Mouse (Mus musculus) limb, embryonic 11.5 days (tissue): ENCODE results near the gene Nfkbie. TPM values are rescaled to one million over a fixed set of nuclear protein-coding genes. Genes with fewer than 3 reads are reported as not detected.

Experiments used
- ATAC-seq: fragments of 200-750 bp; cut with Nextera tagmentation; 2 replicates; pipeline ENCODE4 v1.8.0; 2017; ENCODE audit warnings: low read depth; ENCODE audit not compliant: insufficient number of reproducible peaks, low FRiP score, low TSS enrichment
- DNase-seq: peaks from one replicate; pipeline ENCODE4 v3.0.0-alpha.2; 2015; ENCODE audit warnings: low spot score
- H3K27ac ChIP-seq: fragments of 300-500 bp; sonication (generic); replicated peaks from 2 replicates; pipeline ENCODE4 v1.5.1; 2014; ENCODE audit warnings: low read depth, mild to moderate bottlenecking, low read length
- H3K27me3 ChIP-seq: fragments of 300-500 bp; sonication (generic); 2 replicates; pipeline ENCODE4 v1.6.1; 2014; ENCODE audit warnings: mild to moderate bottlenecking, low read length, mixed read lengths; ENCODE audit not compliant: control insufficient read depth, insufficient read depth
- H3K36me3 ChIP-seq: fragments of 300-500 bp; sonication (generic); 2 replicates; pipeline ENCODE4 v1.6.1; 2014; ENCODE audit warnings: mild to moderate bottlenecking, low read length, moderate library complexity, mixed read lengths; ENCODE audit not compliant: control insufficient read depth, insufficient read depth
- H3K4me1 ChIP-seq: fragments of 300-500 bp; sonication (generic); 2 replicates; pipeline ENCODE4 v1.6.1; 2014; ENCODE audit warnings: low read length, mixed read lengths; ENCODE audit not compliant: control insufficient read depth, insufficient read depth
- H3K4me2 ChIP-seq: fragments of 300-500 bp; sonication (generic); 2 replicates; pipeline ENCODE4 v1.6.1; 2014; ENCODE audit warnings: low read depth, mild to moderate bottlenecking, moderate library complexity; ENCODE audit not compliant: severe bottlenecking
- H3K4me3 ChIP-seq: fragments of 300-500 bp; sonication (generic); 2 replicates; pipeline ENCODE4 v1.5.1; 2014; ENCODE audit warnings: low read depth, low read length
- H3K9ac ChIP-seq: fragments of 300-500 bp; sonication (generic); 2 replicates; pipeline ENCODE4 v1.6.1; 2014; ENCODE audit warnings: mild to moderate bottlenecking, low read length
- H3K9me3 ChIP-seq: fragments of 300-500 bp; sonication (generic); 2 replicates; pipeline ENCODE4 v1.6.1; 2016; ENCODE audit warnings: low read length; ENCODE audit not compliant: control insufficient read depth
- WGBS: fragments of 180-500 bp; shearing (Covaris S2); extraction: QIAGEN DNeasy Blood & Tissue Kit; methylation state at CpG from one replicate; pipeline ENCODE4 v1.1.7; 2014; 5-methylcytosine and 5-hydroxymethylcytosine counted together
- polyA plus RNA-seq: library from polyadenylated mRNA; unstranded; fragments of >200 nt; fragmentation: Nextera tagmentation; extraction: Ambion mirVana; gene quantifications from 2 replicates; pipeline ENCODE4 v1.2.1, GENCODE M21; 2014

The Nfkbie gene
- polyA plus RNA-seq, 1 experiment from 2014 or later = 5.6 TPM

DNA sequence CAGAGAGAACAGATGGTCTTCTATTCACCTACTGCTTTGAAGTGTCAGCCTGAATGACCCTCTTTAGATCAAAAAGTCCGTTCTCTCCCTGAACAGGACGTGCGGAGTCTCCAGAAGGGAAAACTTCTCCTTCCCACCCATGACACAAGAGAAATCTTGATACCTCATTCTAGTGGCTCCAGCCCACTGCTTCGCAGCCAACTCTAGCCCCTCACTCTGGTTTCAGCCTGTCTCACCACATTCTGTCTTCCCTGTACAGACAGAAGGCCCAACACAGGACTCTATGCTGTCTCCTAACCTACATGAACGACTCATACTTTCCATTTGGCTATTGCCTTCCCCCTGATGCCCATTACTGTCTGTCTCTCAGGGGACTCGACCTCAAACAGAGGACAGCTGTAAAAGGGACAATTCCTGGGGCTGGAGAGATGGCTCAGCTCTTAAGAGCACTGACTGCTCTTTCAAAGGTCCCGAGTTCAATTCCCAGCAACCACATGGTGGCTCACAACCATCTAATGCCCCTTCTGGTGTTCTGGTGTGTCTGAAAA, 4.2 kb upstream of the Nfkbie start:
- no peak overlapping the region for H3K4me2 ChIP-seq
- no peak for DNase-seq
- no peak for ATAC-seq
- H3K36me3 ChIP-seq = no peaks in the 10 kb centered on the region
- H3K27me3 ChIP-seq = peaks cover 19% of the 10 kb centered on the region
- WGBS = 41% methylated on average over 7 of the region's 7 CpGs
- H3K4me3 ChIP-seq = no peak overlapping the region
- no peak overlapping the region for H3K9ac ChIP-seq
- no peaks in the 10 kb centered on the region for H3K9me3 ChIP-seq
- no peak overlapping the region for H3K27ac ChIP-seq
- H3K4me1 ChIP-seq = peaks cover 6% of the 10 kb centered on the region; the same call in 1 of the 2 replicates

- H3K9me3 ChIP-seq = no peaks in the 10 kb centered on the region
- no peak overlapping the region for H3K27ac ChIP-seq
- no peak overlapping the region for H3K4me2 ChIP-seq
- H3K36me3 ChIP-seq = no peaks in the 10 kb centered on the region
- DNase-seq (peak; percentile 90), ATAC-seq (no peak)
- H3K4me1 ChIP-seq = peaks cover 6% of the 10 kb centered on the region; the same call in 1 of the 2 replicates
- no peak overlapping the region for H3K9ac ChIP-seq
- no peak overlapping the region for H3K4me3 ChIP-seq
- H3K27me3 ChIP-seq = peaks cover 18% of the 10 kb centered on the region
- WGBS = 7% methylated on average over 8 of the region's 8 CpGs
Measured at GRCm38 (mm10) chr17:45551816-45552451, 3.6 kb upstream of the Nfkbie start.

GRCm38 (mm10) chr17:45553065-45553464, 2.4 kb upstream of the Nfkbie start:
- Histone ChIP-seq H3K4me3 (no peak overlapping the region), H3K27me3 (peaks cover 9% of the 10 kb centered on the region; the same call in 1 of the 2 replicates), H3K4me1 (peaks cover 6% of the 10 kb centered on the region; the same call in 1 of the 2 replicates), H3K9ac (no peak overlapping the region), H3K9me3 (no peaks in the 10 kb centered on the region), H3K36me3 (no peaks in the 10 kb centered on the region), H3K4me2 (no peak overlapping the region), H3K27ac (no peak overlapping the region)
- 84% methylated on average over 3 of the region's 3 CpGs for WGBS
- no peak for ATAC-seq
- no peak for DNase-seq

GRCm38 (mm10) chr17:45554420-45554819, 1.1 kb upstream of the Nfkbie start:
- peaks cover 9% of the 10 kb centered on the region; the same call in 1 of the 2 replicates for H3K27me3 ChIP-seq
- no peak overlapping the region for H3K27ac ChIP-seq
- no peaks in the 10 kb centered on the region for H3K36me3 ChIP-seq
- DNase-seq (no peak), ATAC-seq (no peak)
- 55% methylated on average over 1 of the region's 1 CpGs for WGBS
- peaks cover 6% of the 10 kb centered on the region; the same call in 1 of the 2 replicates for H3K4me1 ChIP-seq
- H3K9ac ChIP-seq = no peak overlapping the region
- H3K4me2 ChIP-seq = no peak overlapping the region
- H3K4me3 ChIP-seq = no peak overlapping the region
- no peaks in the 10 kb centered on the region for H3K9me3 ChIP-seq

DNA sequence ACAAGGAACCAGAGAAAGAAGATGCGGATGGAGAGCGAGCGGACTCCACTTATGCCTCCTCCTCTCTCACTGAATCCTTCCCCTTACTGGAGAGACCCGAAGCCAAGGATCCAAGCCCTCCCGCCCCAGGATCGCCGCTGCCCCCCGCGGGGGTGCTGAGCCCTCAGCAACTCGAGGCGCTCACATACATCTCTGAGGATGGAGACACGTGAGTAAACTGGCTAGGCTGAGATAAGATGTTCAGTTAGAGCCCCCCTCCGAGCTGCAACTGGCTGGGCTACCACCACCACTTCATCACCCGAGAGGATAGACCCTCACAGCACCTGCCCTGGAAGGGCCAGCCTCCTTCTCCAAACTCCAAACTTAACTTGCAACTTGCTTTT, 595 bp downstream of the Nfkbie start:
- Histone ChIP-seq H3K27ac (no peak overlapping the region), H3K36me3 (no peaks in the 10 kb centered on the region), H3K4me2 (peak overlapping the region; percentile 98), H3K9me3 (no peaks in the 10 kb centered on the region), H3K4me3 (peak overlapping the region; percentile 65), H3K9ac (peak overlapping the region; percentile 57), H3K4me1 (peaks cover 6% of the 10 kb centered on the region; the same call in 1 of the 2 replicates), H3K27me3 (peaks cover 9% of the 10 kb centered on the region; the same call in 1 of the 2 replicates)
- WGBS = 4% methylated on average over 14 of the region's 14 CpGs
- ATAC-seq (no peak), DNase-seq (no peak)

DNA sequence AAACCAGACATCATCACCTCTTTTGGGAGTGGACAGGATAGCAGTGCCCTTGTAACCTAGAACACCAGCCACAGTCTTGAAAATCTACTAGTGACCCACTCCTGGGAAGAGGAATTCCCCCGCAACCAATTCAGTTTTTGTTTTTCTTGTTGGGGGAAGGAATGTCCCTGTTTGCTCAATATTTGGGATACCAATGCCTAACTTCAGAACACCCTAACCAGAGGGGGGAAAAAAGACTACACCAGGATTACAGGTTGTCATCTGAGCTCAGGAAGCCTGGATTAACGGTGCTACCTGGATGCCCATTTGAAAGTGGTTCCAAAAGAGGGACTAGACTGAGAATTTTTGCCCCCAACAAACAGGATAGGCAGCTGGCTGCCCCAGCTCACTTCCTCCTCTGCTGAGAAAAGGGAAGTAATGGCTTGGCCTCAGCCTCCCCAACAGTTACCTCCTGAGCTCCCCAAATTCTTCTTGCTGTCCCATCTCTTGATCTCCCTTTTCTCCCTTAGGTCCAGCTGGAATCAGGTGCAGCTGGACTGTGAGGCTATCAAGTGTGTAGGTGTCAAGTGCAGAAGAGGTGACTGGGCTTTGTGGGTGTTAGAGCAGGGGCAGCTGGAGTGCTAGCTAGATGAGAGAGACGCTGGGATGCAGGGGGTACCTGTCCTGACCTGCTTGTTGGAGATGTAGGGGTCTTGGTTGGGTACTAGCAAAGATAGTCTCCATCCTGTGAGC, 1.2 kb downstream of the Nfkbie start:
- Histone ChIP-seq H3K27ac (no peak overlapping the region), H3K4me1 (peaks cover 6% of the 10 kb centered on the region; the same call in 1 of the 2 replicates), H3K27me3 (peaks cover 9% of the 10 kb centered on the region; the same call in 1 of the 2 replicates), H3K9ac (0 out of 2 replicates have a peak overlapping the region, but pooled peaks have one; percentile 57), H3K36me3 (no peaks in the 10 kb centered on the region), H3K4me2 (peak overlapping the region; percentile 98), H3K4me3 (peak overlapping the region; percentile 65), H3K9me3 (no peaks in the 10 kb centered on the region)
- 70% methylated on average over 3 of the region's 3 CpGs for WGBS
- DNase-seq (no peak), ATAC-seq (no peak)

GRCm38 (mm10) chr17:45557246-45557824, 1.8 kb downstream of the Nfkbie start:
- ATAC-seq (no peak), DNase-seq (no peak)
- Histone ChIP-seq H3K9ac (no peak overlapping the region), H3K4me2 (0 out of 2 replicates have a peak overlapping the region, but pooled peaks have one; percentile 16), H3K27ac (no peak overlapping the region), H3K4me1 (peaks cover 4% of the 10 kb centered on the region; the same call in 1 of the 2 replicates), H3K9me3 (no peaks in the 10 kb centered on the region), H3K36me3 (no peaks in the 10 kb centered on the region), H3K4me3 (no peak overlapping the region), H3K27me3 (peaks cover 9% of the 10 kb centered on the region; the same call in 1 of the 2 replicates)
- 79% methylated on average over 5 of the region's 7 CpGs for WGBS
